Mouse (Mus musculus): ENCODE results near the gene Rhot2.

The Rhot2 gene

GRCm38 (mm10) chr17:25796951-25797369 is 47.7 kb downstream of the Rhot2 start, which contains the start of gene Metrn:
Gene Metrn (minus strand): TSS chr17:25797136.
- DNase-seq (ENCODE audit: low spot score in 2 of 2), result peak; percentile 78 to 93

- peak; percentile 46 for DNase-seq (ENCODE audit: low spot score in 2 of 2)
Observed at GRCm38 (mm10) chr17:25796211-25796771, 48.4 kb downstream of the Rhot2 start.

- DNase-seq (ENCODE audit: low spot score in 2 of 2), result no peak
Observed at GRCm38 (mm10) chr17:25795609-25796092, 49.0 kb downstream of the Rhot2 start, which contains the start of gene AC134908.4. Gene AC134908.4 (minus strand): TSS chr17:25795659.

DNA sequence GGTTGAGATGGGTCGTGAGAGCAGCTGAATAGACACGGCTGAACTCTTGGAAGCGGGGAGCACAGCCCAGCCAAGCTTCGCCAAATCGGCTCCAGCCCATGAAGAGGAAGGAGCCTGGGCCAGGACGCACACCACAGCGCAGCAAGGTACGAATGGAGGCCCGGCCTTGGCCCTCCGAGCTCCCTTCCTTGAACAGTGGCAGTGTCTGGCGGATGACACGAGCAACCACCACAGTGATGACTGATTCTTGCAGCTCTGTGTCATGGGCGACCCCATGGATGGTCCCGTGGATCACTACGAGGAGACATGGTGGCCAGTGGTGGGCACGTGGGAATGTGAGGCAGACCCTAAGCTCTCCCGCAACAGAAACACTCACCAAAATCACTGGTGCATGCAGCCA is 49.7 kb downstream of the Rhot2 start:
- no peak for DNase-seq (ENCODE audit: low spot score in 2 of 2)

DNA sequence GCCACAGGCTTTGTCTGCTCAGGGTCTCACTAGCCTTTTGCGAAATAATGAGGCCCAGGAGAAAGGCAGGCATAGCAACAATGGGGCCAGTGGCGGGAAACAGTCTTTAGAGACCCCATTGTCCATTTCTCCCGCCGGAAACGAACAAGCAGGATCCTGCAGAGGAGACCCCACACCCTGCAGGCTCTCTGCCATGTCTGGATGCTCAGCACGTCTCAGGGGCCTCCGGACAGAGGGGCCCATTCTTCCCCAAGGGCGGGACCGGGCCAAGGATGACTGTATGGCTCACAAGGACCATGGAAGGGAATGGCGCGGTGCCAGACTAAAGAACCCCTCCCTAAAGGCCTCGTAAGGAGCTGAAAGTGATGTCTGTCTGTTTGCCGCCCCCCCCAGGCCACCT is 50.5 kb downstream of the Rhot2 start:
- DNase-seq (ENCODE audit: low spot score in 2 of 2), result no peak

GRCm38 (mm10) chr17:25792615-25793014 is 52.0 kb downstream of the Rhot2 start, which contains the start of gene Fam173a:
Gene Fam173a (minus strand): TSS chr17:25792901.
- peak in 1 of 2 experiments; percentile 83 for DNase-seq (ENCODE audit: low spot score in 2 of 2)

GRCm38 (mm10) chr17:25791843-25792527 is 52.7 kb downstream of the Rhot2 start:
- peak; percentile 89 to 90 for DNase-seq (ENCODE audit: low spot score in 2 of 2)

GRCm38 (mm10) chr17:25791320-25791842 is 53.3 kb downstream of the Rhot2 start:
- DNase-seq (ENCODE audit: low spot score in 2 of 2), result no peak

Data from spleen, postnatal 10 days (tissue).